Mouse (Mus musculus): ENCODE measurements around the gene Psmc3. TPM values are rescaled to one million over a fixed set of nuclear protein-coding genes. Genes with fewer than 3 reads are reported as not detected.
"Not testable (repeated sequence)": the region's sequence is repeated elsewhere in the genome, so short reads cannot be mapped to it uniquely, and the experiment has no call there.

Gene Psmc3
- not detected in 2 replicates for polyA plus RNA-seq (2012; ENCODE audit: insufficient read depth, insufficient read length, low replicate concordance, missing spikeins)

- Histone ChIP-seq H3K27ac (ENCODE audit: insufficient read depth, low read depth, low read length) (peak within 1 kb of the TSS; percentile 98), H3K4me1 (ENCODE audit: control insufficient read depth, insufficient read depth, low read length) (peaks cover 9% of the 10 kb centered on the region), H3K4me3 (ENCODE audit: insufficient read depth, low read depth, low read length) (peak within 1 kb of the TSS; percentile 93)
- TF ChIP-seq POLR2A (IDR thresholded peaks at IDR 0.05; ENCODE audit: insufficient read depth, low read depth, low read length) (peak; percentile 82), CTCF (IDR thresholded peaks at IDR 0.05; ENCODE audit: insufficient read depth, low read depth, low read length) (no peak)
- under 1% methylated on average over 40 of the region's 40 CpGs for WGBS
Observed at GRCm38 (mm10) chr2:91053934-91054382, at the start of gene Psmc3. Psmc3 (plus strand) TSS chr2:91054009.

- WGBS, result 97% methylated on average over 8 of the region's 8 CpGs
- no peak overlapping the region for H3K4me3 ChIP-seq (ENCODE audit: insufficient read depth, low read depth, low read length)
- H3K27ac ChIP-seq (ENCODE audit: insufficient read depth, low read depth, low read length), result no peak overlapping the region
- TF ChIP-seq POLR2A (IDR thresholded peaks at IDR 0.05; ENCODE audit: insufficient read depth, low read depth, low read length), result no peak
- H3K4me1 ChIP-seq (ENCODE audit: control insufficient read depth, insufficient read depth, low read length), result no peaks in the 10 kb centered on the region
Observed at GRCm38 (mm10) chr2:91008536-91008935, 45.3 kb upstream of the Psmc3 start.

- no peak overlapping the region for H3K4me3 ChIP-seq (ENCODE audit: insufficient read depth, low read depth, low read length)
- no peak overlapping the region for H3K27ac ChIP-seq (ENCODE audit: insufficient read depth, low read depth, low read length)
- peaks cover 5% of the 10 kb centered on the region for H3K4me1 ChIP-seq (ENCODE audit: control insufficient read depth, insufficient read depth, low read length)
- WGBS, result 92% methylated on average over 2 of the region's 2 CpGs
- TF ChIP-seq POLR2A (IDR thresholded peaks at IDR 0.05; ENCODE audit: insufficient read depth, low read depth, low read length), result no peak
- no peak for TF ChIP-seq CTCF (IDR thresholded peaks at IDR 0.05; ENCODE audit: insufficient read depth, low read depth, low read length)
Observed at GRCm38 (mm10) chr2:91013881-91014280, 39.9 kb upstream of the Psmc3 start.

- Histone ChIP-seq H3K4me3 (ENCODE audit: insufficient read depth, low read depth, low read length) (no peak overlapping the region), H3K4me1 (ENCODE audit: control insufficient read depth, insufficient read depth, low read length) (peaks cover 5% of the 10 kb centered on the region), H3K27ac (ENCODE audit: insufficient read depth, low read depth, low read length) (no peak overlapping the region)
- WGBS, result 67% methylated on average over 4 of the region's 4 CpGs
- TF ChIP-seq CTCF (IDR thresholded peaks at IDR 0.05; ENCODE audit: insufficient read depth, low read depth, low read length), result no peak
Observed at GRCm38 (mm10) chr2:91015386-91015785, 38.4 kb upstream of the Psmc3 start.

- TF ChIP-seq CTCF (IDR thresholded peaks at IDR 0.05; ENCODE audit: insufficient read depth, low read depth, low read length) (no peak), POLR2A (IDR thresholded peaks at IDR 0.05; ENCODE audit: insufficient read depth, low read depth, low read length) (no peak)
- Histone ChIP-seq H3K4me3 (ENCODE audit: insufficient read depth, low read depth, low read length) (no peak overlapping the region), H3K4me1 (ENCODE audit: control insufficient read depth, insufficient read depth, low read length) (peaks cover 5% of the 10 kb centered on the region), H3K27ac (ENCODE audit: insufficient read depth, low read depth, low read length) (no peak overlapping the region)
- WGBS, result 33% methylated on average over 8 of the region's 8 CpGs
Observed at GRCm38 (mm10) chr2:91018061-91018788, 35.6 kb upstream of the Psmc3 start.

- no peak overlapping the region for H3K4me3 ChIP-seq (ENCODE audit: insufficient read depth, low read depth, low read length)
- TF ChIP-seq CTCF (IDR thresholded peaks at IDR 0.05; ENCODE audit: insufficient read depth, low read depth, low read length), result no peak
- no peak for TF ChIP-seq POLR2A (IDR thresholded peaks at IDR 0.05; ENCODE audit: insufficient read depth, low read depth, low read length)
- H3K27ac ChIP-seq (ENCODE audit: insufficient read depth, low read depth, low read length), result no peak overlapping the region
- 93% methylated on average over 3 of the region's 3 CpGs for WGBS
- peaks cover 5% of the 10 kb centered on the region for H3K4me1 ChIP-seq (ENCODE audit: control insufficient read depth, insufficient read depth, low read length)
Observed at GRCm38 (mm10) chr2:91019911-91020310, 33.9 kb upstream of the Psmc3 start.

- not testable (repeated sequence) for H3K27ac ChIP-seq (ENCODE audit: insufficient read depth, low read depth, low read length); H3K4me3 ChIP-seq (ENCODE audit: insufficient read depth, low read depth, low read length); H3K4me1 ChIP-seq (ENCODE audit: control insufficient read depth, insufficient read depth, low read length)
- 96% methylated on average over 7 of the region's 7 CpGs for WGBS
Observed at GRCm38 (mm10) chr2:91022266-91022665, 31.5 kb upstream of the Psmc3 start.

GRCm38 (mm10) chr2:91023131-91023530 lies 30.7 kb upstream of the Psmc3 start:
- Histone ChIP-seq H3K27ac (ENCODE audit: insufficient read depth, low read depth, low read length) (no peak overlapping the region), H3K4me3 (ENCODE audit: insufficient read depth, low read depth, low read length) (no peak overlapping the region), H3K4me1 (ENCODE audit: control insufficient read depth, insufficient read depth, low read length) (no peaks in the 10 kb centered on the region)
- TF ChIP-seq POLR2A (IDR thresholded peaks at IDR 0.05; ENCODE audit: insufficient read depth, low read depth, low read length) (no peak), CTCF (IDR thresholded peaks at IDR 0.05; ENCODE audit: insufficient read depth, low read depth, low read length) (no peak)
- WGBS, result 62% methylated on average over 2 of the region's 2 CpGs

GRCm38 (mm10) chr2:91023956-91024355 lies 29.9 kb upstream of the Psmc3 start:
- Histone ChIP-seq H3K27ac (ENCODE audit: insufficient read depth, low read depth, low read length) (no peak overlapping the region), H3K4me3 (ENCODE audit: insufficient read depth, low read depth, low read length) (no peak overlapping the region), H3K4me1 (ENCODE audit: control insufficient read depth, insufficient read depth, low read length) (no peaks in the 10 kb centered on the region)
- WGBS, result 100% methylated on average over 1 of the region's 1 CpGs
- no peak for TF ChIP-seq CTCF (IDR thresholded peaks at IDR 0.05; ENCODE audit: insufficient read depth, low read depth, low read length)

- TF ChIP-seq CTCF (IDR thresholded peaks at IDR 0.05; ENCODE audit: insufficient read depth, low read depth, low read length) (no peak), POLR2A (IDR thresholded peaks at IDR 0.05; ENCODE audit: insufficient read depth, low read depth, low read length) (no peak)
- Histone ChIP-seq H3K4me1 (ENCODE audit: control insufficient read depth, insufficient read depth, low read length) (no peaks in the 10 kb centered on the region), H3K4me3 (ENCODE audit: insufficient read depth, low read depth, low read length) (no peak overlapping the region), H3K27ac (ENCODE audit: insufficient read depth, low read depth, low read length) (no peak overlapping the region)
- 88% methylated on average over 1 of the region's 1 CpGs for WGBS
Observed at GRCm38 (mm10) chr2:91025081-91025516, 28.7 kb upstream of the Psmc3 start.

Data from olfactory bulb, adult 2 months (tissue).